Mouse (Mus musculus) heart, adult 8-10 months (tissue): ENCODE measurements around the gene Map3k13. TPM values are rescaled to one million over a fixed set of nuclear protein-coding genes. Genes with fewer than 3 reads are reported as not detected.
"Not testable (repeated sequence)": the region's sequence is repeated elsewhere in the genome, so short reads cannot be mapped to it uniquely, and the experiment has no call there.

Experiments used
- DNase-seq: peaks from one replicate; pipeline ENCODE4 v3.0.0; 2022; ENCODE audit warnings: low spot score
- total RNA-seq, 4 experiments: library from RNA; stranded (reverse); gene quantifications; 2 replicates each; pipeline ENCODE4 v1.2.4; 2022

Gene Map3k13
- total RNA-seq, 4 experiments from 2014 or later, result 0.78 to 1.5 (median 0.84) TPM

- DNase-seq, result no peak
Observed at GRCm38 (mm10) chr16:21906902-21907301, 112.8 kb downstream of the Map3k13 start.

GRCm38 (mm10) chr16:21908906-21909305 lies 114.8 kb downstream of the Map3k13 start:
- not testable (repeated sequence) for DNase-seq

GRCm38 (mm10) chr16:21913347-21913746 lies 119.2 kb downstream of the Map3k13 start:
- DNase-seq, result no peak

- peak; percentile 3 for DNase-seq
Observed at GRCm38 (mm10) chr16:21916681-21917080, 122.5 kb downstream of the Map3k13 start.

- DNase-seq, result no peak
Observed at GRCm38 (mm10) chr16:21928471-21928870, 134.3 kb downstream of the Map3k13 start.

- peak; percentile 80 for DNase-seq
Observed at GRCm38 (mm10) chr16:21946761-21947715, 152.9 kb downstream of the Map3k13 start, which contains the start of gene Tmem41a. TSS of gene Tmem41a (minus strand) at chr16:21947552.

- DNase-seq, result peak; percentile 33
Observed at GRCm38 (mm10) chr16:21955591-21955990, 161.4 kb downstream of the Map3k13 start.

GRCm38 (mm10) chr16:21965576-21965975 lies 171.4 kb downstream of the Map3k13 start:
- DNase-seq, result no peak

- no peak for DNase-seq
Observed at GRCm38 (mm10) chr16:21969874-21970273, 175.7 kb downstream of the Map3k13 start.

GRCm38 (mm10) chr16:21970536-21970935 lies 176.4 kb downstream of the Map3k13 start:
- no peak for DNase-seq

GRCm38 (mm10) chr16:21971446-21971845 lies 177.3 kb downstream of the Map3k13 start:
- no peak for DNase-seq

GRCm38 (mm10) chr16:21976203-21976602 lies 182.1 kb downstream of the Map3k13 start:
- DNase-seq, result no peak

- no peak for DNase-seq
Observed at GRCm38 (mm10) chr16:21977347-21977746, 183.2 kb downstream of the Map3k13 start.

Other genes with a start within 250 kb of the Map3k13 start
- gene 2510009E07Rik, start 99.7 kb upstream of the Map3k13 start, total RNA-seq, result 10 to 100 TPM; 19.6 to 28.6 (median 24.4) TPM
- 10 to 100 TPM; 10.8 to 17.3 (median 14.3) TPM for gene Ehhadh, start 6.5 kb upstream of the Map3k13 start, total RNA-seq
- gene Tmem41a, start 153.2 kb downstream of the Map3k13 start, total RNA-seq, result 10 to 100 TPM; 11.1 to 17.8 (median 14.1) TPM
- not detected for gene Liph, start 201.3 kb downstream of the Map3k13 start, total RNA-seq
- 10 to 100 TPM; 21.7 to 28.2 (median 27.1) TPM for gene Senp2, start 215.1 kb downstream of the Map3k13 start, total RNA-seq